Mouse (Mus musculus) lung, postnatal 0 days (tissue): ENCODE data around the gene Gm11985. TPM values are rescaled to one million over a fixed set of nuclear protein-coding genes. Genes with fewer than 3 reads are reported as not detected.

ENCODE experiments used
- ATAC-seq: fragments of 200-750 bp; cut with Nextera tagmentation; 2 replicates; pipeline ENCODE4 v1.8.0; 2017; ENCODE audit warnings: moderate library complexity
- DNase-seq: peaks from one replicate; pipeline ENCODE4 v3.0.0-alpha.2; 2016; ENCODE audit warnings: low spot score
- H3K27ac ChIP-seq: fragments of 300-500 bp; sonication (generic); 2 replicates; pipeline ENCODE4 v1.5.1; 2014; ENCODE audit warnings: antibody characterized with exemption, mild to moderate bottlenecking, low read length, mixed read lengths
- H3K27me3 ChIP-seq: fragments of 300-500 bp; sonication (generic); replicated peaks from 2 replicates; pipeline ENCODE4 v1.6.1; 2014; ENCODE audit warnings: low read length, mixed read lengths; ENCODE audit not compliant: insufficient read depth
- H3K36me3 ChIP-seq: fragments of 300-500 bp; sonication (generic); 2 replicates; pipeline ENCODE4 v1.6.1; 2014; ENCODE audit warnings: low read length, mixed read lengths; ENCODE audit not compliant: insufficient read depth
- H3K4me1 ChIP-seq: fragments of 300-500 bp; sonication (generic); 2 replicates; pipeline ENCODE4 v1.6.1; 2014; ENCODE audit warnings: antibody characterized with exemption, low read depth, low read length, mixed read lengths; ENCODE audit not compliant: insufficient read depth
- H3K4me2 ChIP-seq: fragments of 300-500 bp; sonication (generic); replicated peaks from 2 replicates; pipeline ENCODE4 v1.6.1; 2014; ENCODE audit warnings: low read depth, mild to moderate bottlenecking, low read length, moderate library complexity, mixed read lengths
- H3K4me3 ChIP-seq: fragments of 300-500 bp; sonication (generic); 2 replicates; pipeline ENCODE4 v1.5.1; 2014; ENCODE audit warnings: low read depth, low read length
- H3K9ac ChIP-seq: fragments of 300-500 bp; sonication (generic); replicated peaks from 2 replicates; pipeline ENCODE4 v1.6.1; 2014; ENCODE audit warnings: low read depth, mild to moderate bottlenecking
- H3K9me3 ChIP-seq: fragments of 300-500 bp; sonication (generic); 2 replicates; pipeline ENCODE4 v1.6.1; 2016; ENCODE audit warnings: low read length, mixed read lengths
- CTCF ChIP-seq: IDR thresholded peaks from 2 replicates; pipeline ENCODE4 v1.5.1; 2016; ENCODE audit warnings: antibody characterized with exemption, mild to moderate bottlenecking
- EP300 ChIP-seq: IDR thresholded peaks from 2 replicates; pipeline ENCODE4 v1.6.1; 2016; ENCODE audit warnings: antibody characterized with exemption, mild to moderate bottlenecking, control low read depth
- WGBS: fragments of 180-500 bp; shearing (Covaris S2); extraction: QIAGEN DNeasy Blood & Tissue Kit; methylation state at CpG from one replicate; pipeline ENCODE4 v1.1.7; 2014; 5-methylcytosine and 5-hydroxymethylcytosine counted together
- polyA plus RNA-seq: library from polyadenylated mRNA; unstranded; fragments of >200 nt; fragmentation: Nextera tagmentation; extraction: Ambion mirVana; gene quantifications from 2 replicates; pipeline ENCODE4 v1.2.1, GENCODE M21; 2015

The Gm11985 gene
- polyA plus RNA-seq, 1 experiment from 2014 or later = not detected

DNA sequence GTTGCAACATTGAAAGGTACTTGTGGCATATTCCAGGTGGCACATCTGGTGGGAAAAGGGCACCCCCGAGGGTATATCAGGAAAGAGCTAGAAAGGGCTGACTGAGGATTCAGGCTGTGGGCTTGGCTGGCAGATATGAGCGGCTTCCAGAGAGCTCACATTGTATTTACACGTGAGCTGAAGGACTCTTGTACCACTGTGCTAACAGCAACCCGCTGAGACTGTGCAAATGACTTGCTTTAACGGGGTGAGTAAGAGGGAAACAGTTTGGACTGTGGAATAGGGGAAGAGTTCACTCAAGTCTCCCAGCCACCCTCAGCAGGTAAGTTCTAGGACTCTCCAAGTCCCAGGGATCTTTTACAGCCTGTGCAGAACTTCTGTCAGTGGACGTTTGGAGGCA, 14.7 kb downstream of the Gm11985 start:
- Histone ChIP-seq H3K27ac (peak overlapping the region; percentile 68; the same call in 1 of the 2 replicates), H3K4me2 (no peak overlapping the region), H3K27me3 (no peaks in the 10 kb centered on the region), H3K4me3 (no peak overlapping the region), H3K9me3 (no peaks in the 10 kb centered on the region), H3K36me3 (no peaks in the 10 kb centered on the region), H3K9ac (no peak overlapping the region), H3K4me1 (peaks cover 3% of the 10 kb centered on the region; the same call in 1 of the 2 replicates)
- WGBS = 43% methylated on average over 6 of the region's 6 CpGs
- TF ChIP-seq CTCF (no peak), EP300 (peak; percentile 73)
- peak; percentile 90 for ATAC-seq
- DNase-seq = peak; percentile 84

DNA sequence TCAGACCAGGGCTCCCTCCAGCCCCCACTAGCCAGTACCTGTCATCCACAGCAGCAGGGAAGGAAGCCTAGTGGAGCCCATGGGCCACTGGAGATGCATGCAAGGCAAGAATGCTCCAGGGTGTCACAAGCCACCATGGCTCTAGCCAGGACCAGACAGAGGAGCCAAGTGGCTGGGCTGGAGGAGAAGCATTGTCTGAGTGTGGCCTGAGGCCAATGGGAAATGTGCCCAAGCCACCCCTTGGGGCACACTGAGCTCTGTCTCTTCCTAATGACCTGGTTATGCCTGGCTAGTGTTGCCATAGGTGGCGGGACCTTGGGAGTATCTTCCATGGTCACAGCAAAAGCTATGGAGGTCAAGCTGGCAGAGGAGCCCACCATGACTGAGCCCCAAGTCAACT, 18.7 kb downstream of the Gm11985 start:
- H3K9me3 ChIP-seq = no peaks in the 10 kb centered on the region
- WGBS = 100% methylated on average over 1 of the region's 1 CpGs

DNA sequence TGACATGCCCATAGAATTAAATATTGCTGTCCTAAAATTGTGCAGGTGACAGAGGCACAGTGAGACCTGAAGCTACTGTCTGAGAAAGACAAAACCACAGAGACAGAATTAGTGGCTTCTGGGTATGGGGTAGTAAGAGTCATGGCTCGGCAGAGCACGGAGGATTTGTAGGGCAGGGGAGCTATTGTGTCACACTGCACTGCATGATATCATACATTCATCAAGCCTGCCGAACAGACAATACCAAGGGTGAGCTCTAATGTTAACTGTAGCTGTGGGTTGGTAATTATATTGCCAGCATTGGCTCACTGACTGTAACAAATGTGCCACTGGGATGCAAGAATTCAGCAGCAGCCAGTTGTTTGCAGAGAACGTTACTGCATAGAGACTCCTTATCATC, 24.0 kb downstream of the Gm11985 start:
- H3K4me3 ChIP-seq = no peak overlapping the region
- H3K4me1 ChIP-seq = 0 out of 2 replicates have a peak, but pooled peaks cover 7% of the 10 kb centered on the region
- WGBS = 72% methylated on average over 4 of the region's 4 CpGs
- ATAC-seq (no peak), DNase-seq (no peak)
- no peak for TF ChIP-seq EP300
- TF ChIP-seq CTCF = no peak
- H3K27me3 ChIP-seq = no peaks in the 10 kb centered on the region
- H3K4me2 ChIP-seq = no peak overlapping the region
- no peak overlapping the region for H3K27ac ChIP-seq
- no peak overlapping the region for H3K9ac ChIP-seq
- H3K36me3 ChIP-seq = no peaks in the 10 kb centered on the region
- H3K9me3 ChIP-seq = no peaks in the 10 kb centered on the region

More for the DNA sequence above, 18.7 kb downstream of the Gm11985 start:
- ATAC-seq = no peak
- no peak overlapping the region for H3K27ac ChIP-seq
- no peak for DNase-seq
- H3K4me3 ChIP-seq = no peak overlapping the region
- H3K27me3 ChIP-seq = no peaks in the 10 kb centered on the region
- peaks cover 3% of the 10 kb centered on the region; the same call in 1 of the 2 replicates for H3K4me1 ChIP-seq
- TF ChIP-seq CTCF (no peak), EP300 (no peak)
- no peak overlapping the region for H3K9ac ChIP-seq
- H3K36me3 ChIP-seq = no peaks in the 10 kb centered on the region
- no peak overlapping the region for H3K4me2 ChIP-seq

DNA sequence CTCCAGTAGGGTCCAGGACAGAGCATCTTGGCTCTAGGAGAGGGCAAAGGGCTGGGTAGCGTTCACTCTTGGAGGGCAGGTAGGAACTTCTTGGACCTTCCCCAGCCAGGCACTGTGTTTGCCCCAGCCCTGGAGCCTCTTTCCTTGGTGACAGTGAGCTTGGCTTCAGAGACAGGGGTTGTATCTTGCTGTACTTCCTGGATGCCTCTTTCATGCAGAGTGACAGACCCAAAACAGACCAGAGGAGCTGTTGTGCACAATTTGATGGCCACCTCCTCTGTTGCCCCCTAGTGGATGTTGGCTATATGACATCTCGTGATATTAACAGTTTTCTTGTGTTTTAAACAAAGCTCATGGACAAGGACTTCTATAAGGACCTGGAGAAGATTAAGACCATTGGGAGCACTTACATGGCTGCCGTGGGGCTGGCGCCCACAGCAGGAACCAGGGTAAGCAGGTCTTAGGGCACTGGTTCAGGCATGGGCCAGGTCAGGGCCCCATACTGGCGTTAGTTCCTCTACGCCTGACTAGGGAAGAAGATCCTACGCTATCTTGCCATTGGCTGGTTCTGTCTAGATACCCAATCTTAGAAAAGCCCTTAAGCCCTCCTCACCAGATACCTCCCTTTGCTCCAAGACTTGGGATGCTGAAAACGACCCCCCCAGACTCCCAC, 26.7 kb downstream of the Gm11985 start:
- Histone ChIP-seq H3K4me2 (no peak overlapping the region), H3K9ac (no peak overlapping the region), H3K9me3 (no peaks in the 10 kb centered on the region), H3K4me1 (0 out of 2 replicates have a peak, but pooled peaks cover 7% of the 10 kb centered on the region), H3K27ac (no peak overlapping the region), H3K27me3 (no peaks in the 10 kb centered on the region), H3K36me3 (no peaks in the 10 kb centered on the region), H3K4me3 (no peak overlapping the region)
- TF ChIP-seq CTCF = peak; percentile 89
- no peak for TF ChIP-seq EP300
- no peak for ATAC-seq
- DNase-seq = peak; percentile 49
- WGBS = 71% methylated on average over 8 of the region's 8 CpGs

DNA sequence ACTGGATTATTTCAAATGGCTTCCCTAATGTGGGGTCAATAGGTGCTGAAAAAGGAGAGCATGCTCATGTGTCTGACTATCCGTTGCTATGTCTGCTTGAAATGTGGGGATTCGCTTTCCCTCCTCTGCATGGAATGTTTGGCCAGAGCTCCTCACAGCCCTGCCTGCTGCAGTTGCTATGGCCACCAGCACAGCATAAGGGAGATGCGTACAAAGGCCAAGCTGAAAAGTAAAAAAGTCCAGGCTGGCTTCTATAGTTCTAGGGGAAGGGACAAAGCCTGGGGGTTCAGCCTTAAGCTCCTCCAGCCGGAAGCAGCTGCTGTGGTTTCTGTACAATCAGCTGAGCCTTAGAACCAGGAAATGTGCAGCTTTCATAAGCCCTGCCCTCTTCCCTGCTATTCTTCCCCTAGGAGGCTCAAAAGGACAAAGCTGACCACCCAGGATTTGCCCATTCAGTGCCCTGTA, 27.7 kb downstream of the Gm11985 start:
- H3K4me1 ChIP-seq = 0 out of 2 replicates have a peak, but pooled peaks cover 7% of the 10 kb centered on the region
- no peak overlapping the region for H3K9ac ChIP-seq
- DNase-seq (peak; percentile 52), ATAC-seq (peak; percentile 76)
- WGBS = 13% methylated on average over 4 of the region's 4 CpGs
- no peak overlapping the region for H3K4me2 ChIP-seq
- no peaks in the 10 kb centered on the region for H3K36me3 ChIP-seq
- H3K27ac ChIP-seq = no peak overlapping the region; the same call in 1 of the 2 replicates
- H3K9me3 ChIP-seq = no peaks in the 10 kb centered on the region
- H3K27me3 ChIP-seq = no peaks in the 10 kb centered on the region
- no peak overlapping the region for H3K4me3 ChIP-seq
- no peak for TF ChIP-seq EP300
- no peak for TF ChIP-seq CTCF

DNA sequence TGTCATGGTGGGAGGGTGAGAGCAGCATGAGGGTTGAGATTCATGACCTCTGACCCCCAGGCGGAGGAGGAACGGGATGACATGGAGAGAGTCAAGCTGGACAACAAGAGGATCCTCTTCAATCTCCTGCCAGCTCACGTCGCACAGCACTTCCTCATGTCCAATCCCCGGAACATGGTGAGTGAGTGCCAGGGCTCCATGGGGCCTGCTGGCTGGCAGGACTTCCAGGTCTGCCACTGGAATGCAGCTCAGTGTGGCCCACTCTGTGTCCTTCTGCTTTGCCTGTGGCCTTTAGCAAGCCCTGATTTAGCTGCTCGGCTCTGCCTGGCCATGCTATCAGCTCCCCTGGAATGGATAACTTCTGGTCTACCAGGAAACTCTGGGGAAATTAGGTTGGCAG, 28.2 kb downstream of the Gm11985 start:
- Histone ChIP-seq H3K9me3 (no peaks in the 10 kb centered on the region), H3K27me3 (no peaks in the 10 kb centered on the region), H3K4me1 (0 out of 2 replicates have a peak, but pooled peaks cover 7% of the 10 kb centered on the region), H3K9ac (no peak overlapping the region), H3K27ac (no peak overlapping the region), H3K4me3 (no peak overlapping the region), H3K36me3 (no peaks in the 10 kb centered on the region), H3K4me2 (no peak overlapping the region)
- TF ChIP-seq EP300 (no peak), CTCF (no peak)
- ATAC-seq (0 out of 2 replicates have a peak, but pooled peaks have one; percentile 24), DNase-seq (no peak)
- WGBS = 37% methylated on average over 6 of the region's 6 CpGs
